Mouse (Mus musculus) CH12.LX (cell line): ENCODE measurements at regions not wholly inside any gene's neighbourhood (a gene's known extent, or its start where the extent isn't known, plus 50 kb on each side); places are given as distances from the start of the nearest gene placed in this dataset.
A peak's percentile ranks its signal among the peaks of the same experiment; 100 is the strongest.

Experiments used
- DNase-seq: peaks from one replicate; pipeline ENCODE4 v3.0.0-alpha.2; 2013; ENCODE audit errors: extremely low read depth
- H3K27ac ChIP-seq: 2 replicates; pipeline ENCODE4 v1.5.1; 2012; ENCODE audit warnings: low read depth, mild to moderate bottlenecking, control low read depth, moderate library complexity; ENCODE audit not compliant: insufficient read depth
- H3K27me3 ChIP-seq: replicated peaks from 2 replicates; pipeline ENCODE3; 2012; ENCODE audit warnings: inconsistent platforms
- H3K36me3 ChIP-seq, 2 experiments: replicated peaks in 1 of 2; 2 replicates each; pipeline versions ENCODE3 to v1.6.1; 2012; ENCODE audit warnings: inconsistent platforms in 1 of 2, low read length in 1 of 2, mild to moderate bottlenecking in 1 of 2, mixed read lengths in 1 of 2, moderate library complexity in 1 of 2; ENCODE audit not compliant: control insufficient read depth in 1 of 2, insufficient read depth in 1 of 2
- H3K4me1 ChIP-seq, 2 experiments: 2 replicates each; pipeline ENCODE4 v1.6.1; 2012; ENCODE audit warnings: inconsistent platforms in 1 of 2, moderate library complexity in 1 of 2; ENCODE audit not compliant: insufficient read depth in 2 of 2, control insufficient read depth in 1 of 2
- H3K4me2 ChIP-seq: 2 replicates; pipeline ENCODE4 v1.6.1; 2012; ENCODE audit warnings: low read depth, mild to moderate bottlenecking, control low read depth; ENCODE audit not compliant: poor library complexity, insufficient read depth, severe bottlenecking
- H3K4me3 ChIP-seq, 3 experiments: fragments of 150-350 bp in 1 of 3; sonication (generic) in 1 of 3; replicated peaks in 1 of 3; 2 replicates each; pipeline versions ENCODE3 to v1.5.1; 2011 to 2012; ENCODE audit warnings: low read depth in 2 of 3, low read length in 2 of 3, mild to moderate bottlenecking in 2 of 3, moderate library complexity in 2 of 3, control low read depth in 1 of 3, improper control_type of control experiment in 1 of 3, inconsistent platforms in 1 of 3, mixed read lengths in 1 of 3; ENCODE audit not compliant: poor library complexity in 1 of 3
- H3K79me2 ChIP-seq: replicated peaks from 2 replicates; pipeline ENCODE4 v1.6.1; 2012; ENCODE audit warnings: mild to moderate bottlenecking, moderate library complexity; ENCODE audit not compliant: control insufficient read depth, poor library complexity, insufficient read depth, severe bottlenecking; ENCODE audit errors: extremely low read depth
- H3K9ac ChIP-seq: 2 replicates; pipeline ENCODE4 v1.6.1; 2012; ENCODE audit warnings: low read depth, mild to moderate bottlenecking, control low read depth, moderate library complexity; ENCODE audit not compliant: insufficient read depth
- H3K9me3 ChIP-seq: replicated peaks from 2 replicates; pipeline ENCODE3; 2012; ENCODE audit warnings: low read length, inconsistent platforms, mixed read lengths
- BHLHE40 ChIP-seq: IDR thresholded peaks from 2 replicates; pipeline ENCODE4 v1.6.1; 2011; ENCODE audit warnings: mild to moderate bottlenecking, low read depth, low read length, improper control_type of control experiment
- CHD2 ChIP-seq: IDR thresholded peaks from 2 replicates; pipeline ENCODE4 v1.6.1; 2011; ENCODE audit warnings: low read length, improper control_type of control experiment
- CTCF ChIP-seq, 2 experiments: IDR thresholded peaks in 1 of 2; conservative IDR thresholded peaks in 1 of 2; 2 replicates each; pipeline ENCODE4 v1.5.1; 2011 to 2012; ENCODE audit warnings: low read depth in 2 of 2, low read length in 2 of 2, improper control_type of control experiment in 1 of 2, inconsistent platforms in 1 of 2, mild to moderate bottlenecking in 1 of 2, moderate library complexity in 1 of 2
- E2F4 ChIP-seq: IDR thresholded peaks from 2 replicates; pipeline ENCODE4 v1.6.1; 2011; ENCODE audit warnings: low read depth, low read length, improper control_type of control experiment; ENCODE audit not compliant: insufficient replicate concordance
- EP300 ChIP-seq: IDR thresholded peaks from 2 replicates; pipeline ENCODE4 v1.6.1; 2011; ENCODE audit warnings: low read length, improper control_type of control experiment
- ETS1 ChIP-seq: conservative IDR thresholded peaks from 2 replicates; pipeline ENCODE4 v1.6.1; 2012; ENCODE audit warnings: low read depth, mild to moderate bottlenecking, inconsistent platforms, low read length, improper control_type of control experiment, moderate library complexity
- IRF4 ChIP-seq: IDR thresholded peaks from 2 replicates; pipeline ENCODE4 v1.6.1; 2014; ENCODE audit warnings: low read depth, mild to moderate bottlenecking, inconsistent platforms, low read length, improper control_type of control experiment
- MAFK ChIP-seq: IDR thresholded peaks from 2 replicates; pipeline ENCODE4 v1.6.1; 2011; ENCODE audit warnings: low read length, improper control_type of control experiment; ENCODE audit not compliant: insufficient replicate concordance
- MAZ ChIP-seq: IDR thresholded peaks from 2 replicates; pipeline ENCODE4 v1.6.1; 2012; ENCODE audit warnings: low read depth, mild to moderate bottlenecking, inconsistent platforms, low read length, improper control_type of control experiment, moderate library complexity
- MEF2A ChIP-seq: IDR thresholded peaks from 2 replicates; pipeline ENCODE4 v1.6.1; 2014; ENCODE audit warnings: low read depth, mild to moderate bottlenecking, inconsistent platforms, low read length, improper control_type of control experiment, borderline replicate concordance
- MXI1 ChIP-seq: IDR thresholded peaks from 2 replicates; pipeline ENCODE4 v1.6.1; 2011; ENCODE audit warnings: mild to moderate bottlenecking, low read depth, low read length, improper control_type of control experiment
- NRF1 ChIP-seq: IDR thresholded peaks from 2 replicates; pipeline ENCODE4 v1.6.1; 2014; ENCODE audit warnings: low read depth, mild to moderate bottlenecking, inconsistent platforms, low read length, improper control_type of control experiment, moderate library complexity
- POLR2AphosphoS2 ChIP-seq: IDR thresholded peaks from 2 replicates; pipeline ENCODE4 v1.6.1; 2011; ENCODE audit warnings: low read depth, low read length, improper control_type of control experiment
- RAD21 ChIP-seq: IDR thresholded peaks from 2 replicates; pipeline ENCODE4 v1.6.1; 2011; ENCODE audit warnings: low read depth, mild to moderate bottlenecking, low read length, improper control_type of control experiment, moderate library complexity
- SMC3 ChIP-seq: IDR thresholded peaks from 2 replicates; pipeline ENCODE4 v1.6.1; 2011; ENCODE audit warnings: low read depth, low read length, improper control_type of control experiment
- TBP ChIP-seq: conservative IDR thresholded peaks from 2 replicates; pipeline ENCODE4 v1.6.1; 2011; ENCODE audit warnings: low read depth, low read length, improper control_type of control experiment
- TCF12 ChIP-seq: IDR thresholded peaks from 2 replicates; pipeline ENCODE4 v1.6.1; 2014; ENCODE audit warnings: low read depth, mild to moderate bottlenecking, inconsistent platforms, low read length, improper control_type of control experiment
- USF1 ChIP-seq: IDR thresholded peaks from 2 replicates; pipeline ENCODE4 v1.6.1; 2014; ENCODE audit warnings: low read depth, mild to moderate bottlenecking, inconsistent platforms, low read length, improper control_type of control experiment
- USF2 ChIP-seq: conservative IDR thresholded peaks from 2 replicates; pipeline ENCODE4 v1.6.1; 2011; ENCODE audit warnings: low read depth, low read length, improper control_type of control experiment
- ZC3H11A ChIP-seq: IDR thresholded peaks from 2 replicates; pipeline ENCODE4 v1.6.1; 2012; ENCODE audit warnings: low read depth, mild to moderate bottlenecking, inconsistent platforms, low read length, improper control_type of control experiment
- ZKSCAN1 ChIP-seq: IDR thresholded peaks from 2 replicates; pipeline ENCODE4 v1.6.1; 2012; ENCODE audit warnings: low read depth, inconsistent platforms, low read length, improper control_type of control experiment, borderline replicate concordance
- ZMIZ1 ChIP-seq: IDR thresholded peaks from 2 replicates; pipeline ENCODE4 v1.6.1; 2012; ENCODE audit warnings: low read depth, mild to moderate bottlenecking, inconsistent platforms, low read length, improper control_type of control experiment
- ZNF384 ChIP-seq: IDR thresholded peaks from 2 replicates; pipeline ENCODE4 v1.6.1; 2012; ENCODE audit warnings: low read depth, low read length, improper control_type of control experiment, inconsistent platforms
- dilution Hi-C: fragments of 300-500 bp; cut with MboI; formaldehyde crosslinking; loops from 2 replicates; pipeline ENCODE4 v1.14.3; 2020; ENCODE audit warnings: low sequenced_read_pairs; ENCODE audit not compliant: extremely low pct_unique_long_range_greater_than_20kb, extremely low pct_ligation_motif_present
- in situ Hi-C: fragments of 300-500 bp; cut with MboI; formaldehyde crosslinking; loops from 3 replicates; pipeline ENCODE4 v1.14.3; 2019; ENCODE audit warnings: low sequenced_read_pairs, low pct_ligation_motif_present, low pct_unique_long_range_greater_than_20kb, mixed read lengths

GRCm38 (mm10) chr2:106101002-106101401, 97.7 kb upstream of the Dnajc24 start:
- Histone ChIP-seq H3K4me2 (peak overlapping the region; percentile 50), H3K9ac (no peak overlapping the region), H3K79me2 (no peaks in the 10 kb centered on the region), H3K9me3 (no peaks in the 10 kb centered on the region), H3K36me3 (no peaks in the 10 kb centered on the region), H3K27me3 (no peaks in the 10 kb centered on the region), H3K4me1 (peaks cover 0 to 23% of the 10 kb centered on the region in 2 experiments; a peak in 3 of 4 replicates), H3K4me3 (no peak overlapping the region), H3K27ac (no peak overlapping the region)
- dilution Hi-C loops: no loop called here
- DNase-seq: peak; percentile 38
- no peak for TF ChIP-seq RAD21
- peak; percentile 59 for TF ChIP-seq EP300
- no peak for TF ChIP-seq POLR2AphosphoS2
- TF ChIP-seq MAFK: 0 out of 2 replicates have a peak, but pooled peaks have one; percentile 18
- no peak for TF ChIP-seq ZMIZ1
- no peak for TF ChIP-seq SMC3
- TF ChIP-seq ZC3H11A: no peak
- 0 out of 2 replicates have a peak, but pooled peaks have one; percentile 12 for TF ChIP-seq BHLHE40
- no peak for TF ChIP-seq E2F4
- TF ChIP-seq ZNF384: no peak
- no peak for TF ChIP-seq CHD2
- no peak for TF ChIP-seq ETS1
- TF ChIP-seq USF1: no peak
- TF ChIP-seq MAZ: no peak
- TF ChIP-seq NRF1: no peak
- TF ChIP-seq ZKSCAN1: no peak
- TF ChIP-seq MXI1: no peak
- TF ChIP-seq TBP: no peak
- peak; percentile 76 for TF ChIP-seq MEF2A
- TF ChIP-seq TCF12: no peak
- TF ChIP-seq USF2: no peak
- peak; percentile 76 for TF ChIP-seq IRF4
- in situ Hi-C loops: no loop called here

GRCm38 (mm10) chr2:106086121-106086520, 82.8 kb upstream of the Dnajc24 start:
- Histone ChIP-seq H3K36me3 (no peaks in the 10 kb centered on the region), H3K9ac (no peak overlapping the region), H3K4me2 (no peak overlapping the region)
- in situ Hi-C loops: loop anchor here (10.0 to 25.0 kb wide), 2 partner anchors 471 to 574 kb away; no protein-coding TSS in a partner anchor
- TF ChIP-seq RAD21: peak; percentile 48
- peak in 1 of 2 experiments; percentile 50; a peak in 2 of 4 replicates for TF ChIP-seq CTCF (conservative IDR thresholded peaks at IDR 0.05 in 1 of 2, IDR thresholded peaks at IDR 0.05 in 1 of 2; ENCODE audit: low read depth in 2 of 2, low read length in 2 of 2)
- TF ChIP-seq MAFK: no peak
- TF ChIP-seq, all 38 proteins: peak for 2
- no peak for DNase-seq
- Histone ChIP-seq H3K4me1 (peaks cover 2 to 9% of the 10 kb centered on the region in 2 experiments; a peak in 2 of 4 replicates), H3K9me3 (no peaks in the 10 kb centered on the region), H3K27me3 (no peaks in the 10 kb centered on the region), H3K27ac (no peak overlapping the region), H3K4me3 (no peak overlapping the region), H3K79me2 (no peaks in the 10 kb centered on the region)
- dilution Hi-C loops: no loop called here
